Mouse (Mus musculus) urinary bladder, postnatal 14 days (tissue): ENCODE data around the gene Hnrnpdl.
A peak's percentile ranks its signal among the peaks of the same experiment; 100 is the strongest.

Experiments
- DNase-seq: peaks from one replicate; pipeline ENCODE4 v3.0.0; 2021; ENCODE audit warnings: low spot score

Hnrnpdl gene

GRCm38 (mm10) chr5:100047143-100047640 is 7.7 kb upstream of the Hnrnpdl start:
- no peak for DNase-seq

GRCm38 (mm10) chr5:100046096-100046495 is 6.6 kb upstream of the Hnrnpdl start:
- no peak for DNase-seq

GRCm38 (mm10) chr5:100044621-100045020 is 5.2 kb upstream of the Hnrnpdl start:
- DNase-seq = no peak

- DNase-seq = no peak
Measured at GRCm38 (mm10) chr5:100044030-100044429, 4.6 kb upstream of the Hnrnpdl start.

- no peak for DNase-seq
Measured at GRCm38 (mm10) chr5:100043361-100043760, 3.9 kb upstream of the Hnrnpdl start.

- no peak for DNase-seq
Measured at GRCm38 (mm10) chr5:100042467-100042866, 3.0 kb upstream of the Hnrnpdl start.

- no peak for DNase-seq
Measured at GRCm38 (mm10) chr5:100041272-100041671, 1.8 kb upstream of the Hnrnpdl start.

- no peak for DNase-seq
Measured at GRCm38 (mm10) chr5:100040281-100040784, 869 bp upstream of the Hnrnpdl start.

GRCm38 (mm10) chr5:100038714-100039601 is 506 bp downstream of the Hnrnpdl start:
- DNase-seq = peak; percentile 95

- DNase-seq = peak; percentile 94
Measured at GRCm38 (mm10) chr5:100037965-100038713, 1.3 kb downstream of the Hnrnpdl start.

- no peak for DNase-seq
Measured at GRCm38 (mm10) chr5:100036681-100037080, 2.8 kb downstream of the Hnrnpdl start.

- no peak for DNase-seq
Measured at GRCm38 (mm10) chr5:100035950-100036349, 3.5 kb downstream of the Hnrnpdl start.

GRCm38 (mm10) chr5:100032646-100033045 is 6.8 kb downstream of the Hnrnpdl start:
- no peak for DNase-seq

GRCm38 (mm10) chr5:100032107-100032506 is 7.4 kb downstream of the Hnrnpdl start:
- DNase-seq = no peak

- DNase-seq = no peak
Measured at GRCm38 (mm10) chr5:100030069-100030468, 9.4 kb downstream of the Hnrnpdl start.

GRCm38 (mm10) chr5:100024868-100025267 is 14.6 kb downstream of the Hnrnpdl start:
- DNase-seq = no peak

- no peak for DNase-seq
Measured at GRCm38 (mm10) chr5:100024403-100024802, 15.1 kb downstream of the Hnrnpdl start.

GRCm38 (mm10) chr5:100020089-100020488 is 19.4 kb downstream of the Hnrnpdl start:
- no peak for DNase-seq

GRCm38 (mm10) chr5:100012599-100012998 is 26.9 kb downstream of the Hnrnpdl start:
- DNase-seq = no peak

GRCm38 (mm10) chr5:100008485-100008884 is 31.0 kb downstream of the Hnrnpdl start:
- no peak for DNase-seq

GRCm38 (mm10) chr5:100007040-100007375 is 32.5 kb downstream of the Hnrnpdl start:
- no peak for DNase-seq

GRCm38 (mm10) chr5:100006324-100007039 is 33.0 kb downstream of the Hnrnpdl start:
- DNase-seq = peak; percentile 12
